Mouse (Mus musculus) testis, adult 2 months (tissue): ENCODE measurements around the gene Dffb.

ENCODE experiments used
- CTCF ChIP-seq: fragments of 200-500 bp; IDR thresholded peaks from 2 replicates; pipeline ENCODE4 v1.5.1; 2012; ENCODE audit warnings: low read depth, mild to moderate bottlenecking, inconsistent platforms, low read length, moderate library complexity; ENCODE audit not compliant: control insufficient read depth, insufficient read depth, insufficient replicate concordance
- POLR2A ChIP-seq: fragments of 200-500 bp; IDR thresholded peaks from 2 replicates; pipeline ENCODE4 v1.6.1; 2012; ENCODE audit warnings: low read depth, mild to moderate bottlenecking, inconsistent platforms, low read length, moderate library complexity; ENCODE audit not compliant: control insufficient read depth

GRCm38 (mm10) chr4:153951150-153951549 is 23.8 kb downstream of the Dffb start:
- no peak for TF ChIP-seq POLR2A
- TF ChIP-seq CTCF: no peak
